Mouse (Mus musculus): ENCODE results near the gene Mindy3. TPM values are rescaled to one million over a fixed set of nuclear protein-coding genes. Genes with fewer than 3 reads are reported as not detected.

Gene Mindy3
- 9.8 and 13.9 TPM in 2 replicates for polyA plus RNA-seq (2012; rRNA removed)
- 15.2 and 15.7 TPM in 2 replicates for polyA plus RNA-seq (2014; fragmentation: Nextera tagmentation; extraction: Ambion mirVana)

DNA sequence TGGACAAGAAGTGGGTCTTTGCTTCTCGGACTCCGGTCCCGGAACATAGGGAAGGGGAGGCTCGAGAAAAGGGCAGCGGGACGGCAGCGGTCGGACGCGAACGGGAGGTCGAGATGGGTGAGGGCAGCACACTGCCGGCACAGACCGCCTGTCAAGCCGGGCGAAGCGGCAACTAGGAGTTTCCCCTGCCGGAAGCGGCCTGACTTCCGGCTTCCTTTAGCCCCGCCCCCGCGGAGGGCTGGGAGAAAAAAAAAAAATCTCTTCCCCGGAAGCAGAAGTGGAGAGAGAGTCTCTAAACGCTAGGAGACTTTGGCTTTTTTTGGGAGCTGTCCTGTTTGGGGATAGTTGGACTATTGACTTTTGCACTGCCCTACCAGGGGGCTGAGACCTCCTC lies at the start of gene Mindy3:
Mindy3 (minus strand) TSS at position 209 of the 394 bp plus-strand sequence.
- no peak for TF ChIP-seq EP300 (IDR thresholded peaks at IDR 0.05; ENCODE audit: low read depth)
- no peak for TF ChIP-seq CTCF (IDR thresholded peaks at IDR 0.05; ENCODE audit: low read depth)
- H3K9me3 ChIP-seq (ENCODE audit: control insufficient read depth, low read length): no peaks in the 10 kb centered on the region
- H3K27ac ChIP-seq: peak within 1 kb of the TSS; percentile 23
- peak; percentile 67 to 77 (median 71) for DNase-seq (ENCODE audit: low read depth in 3 of 3, low spot score in 3 of 3)
- peak; percentile 83 for ATAC-seq (ENCODE audit: insufficient read depth)
- no peaks in the 10 kb centered on the region for H3K36me3 ChIP-seq (replicated peaks; ENCODE audit: control insufficient read depth, insufficient read depth, low read depth)
- H3K4me3 ChIP-seq (ENCODE audit: insufficient read depth in 1 of 2, low read depth in 2 of 2, low read length in 2 of 2): peak within 1 kb of the TSS; percentile 77 to 95
- peak within 1 kb of the TSS; percentile 85 for H3K9ac ChIP-seq (replicated peaks)
- no peaks in the 10 kb centered on the region for H3K27me3 ChIP-seq (ENCODE audit: control insufficient read depth, insufficient read depth, low read length)
- H3K4me1 ChIP-seq (replicated peaks; ENCODE audit: control insufficient read depth in 2 of 2, insufficient read depth in 2 of 2, low read length in 1 of 2): peaks cover 8 to 15% of the 10 kb centered on the region in 2 experiments
- 0% methylated on average over 25 of the region's 25 CpGs for WGBS (ENCODE audit: insufficient replicate concordance)
- peak within 1 kb of the TSS; percentile 80 for H3K4me2 ChIP-seq (ENCODE audit: low read depth)

DNA sequence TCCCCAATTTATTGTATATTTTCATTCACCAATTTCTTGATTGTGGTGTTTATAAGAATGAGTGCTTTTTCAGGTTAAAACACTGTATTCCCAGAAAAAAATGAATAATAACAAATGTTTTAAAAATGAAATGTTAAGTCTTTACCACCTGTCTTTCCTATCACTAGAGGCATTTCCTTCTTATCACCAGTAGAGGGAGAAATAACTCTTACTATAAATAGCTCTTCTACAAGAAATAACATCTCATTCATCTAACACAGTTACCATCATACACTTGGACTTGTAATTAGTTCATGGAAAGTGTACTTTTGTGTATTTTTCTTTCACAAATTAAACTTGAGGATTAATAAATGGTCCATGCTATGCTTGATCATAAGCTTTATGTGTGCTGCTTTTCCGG lies 40.5 kb upstream of the Mindy3 start:
- no peak overlapping the region for H3K27ac ChIP-seq
- WGBS (ENCODE audit: insufficient replicate concordance): 74% methylated on average over 1 of the region's 1 CpGs
- H3K4me3 ChIP-seq (ENCODE audit: insufficient read depth in 1 of 2, low read depth in 2 of 2, low read length in 2 of 2): no peak overlapping the region
- H3K4me1 ChIP-seq (replicated peaks; ENCODE audit: control insufficient read depth in 2 of 2, insufficient read depth in 2 of 2, low read length in 1 of 2): no peaks in the 10 kb centered on the region
- ATAC-seq (ENCODE audit: insufficient read depth): no peak
- no peak overlapping the region for H3K9ac ChIP-seq (replicated peaks)
- H3K36me3 ChIP-seq (replicated peaks; ENCODE audit: control insufficient read depth, insufficient read depth, low read depth): no peaks in the 10 kb centered on the region
- H3K27me3 ChIP-seq (ENCODE audit: control insufficient read depth, insufficient read depth, low read length): no peaks in the 10 kb centered on the region
- no peak for TF ChIP-seq EP300 (IDR thresholded peaks at IDR 0.05; ENCODE audit: low read depth)
- no peak for TF ChIP-seq CTCF (IDR thresholded peaks at IDR 0.05; ENCODE audit: low read depth)
- DNase-seq (ENCODE audit: low read depth in 3 of 3, low spot score in 3 of 3): no peak
- no peaks in the 10 kb centered on the region for H3K9me3 ChIP-seq (ENCODE audit: control insufficient read depth, low read length)
- H3K4me2 ChIP-seq (ENCODE audit: low read depth): no peak overlapping the region

DNA sequence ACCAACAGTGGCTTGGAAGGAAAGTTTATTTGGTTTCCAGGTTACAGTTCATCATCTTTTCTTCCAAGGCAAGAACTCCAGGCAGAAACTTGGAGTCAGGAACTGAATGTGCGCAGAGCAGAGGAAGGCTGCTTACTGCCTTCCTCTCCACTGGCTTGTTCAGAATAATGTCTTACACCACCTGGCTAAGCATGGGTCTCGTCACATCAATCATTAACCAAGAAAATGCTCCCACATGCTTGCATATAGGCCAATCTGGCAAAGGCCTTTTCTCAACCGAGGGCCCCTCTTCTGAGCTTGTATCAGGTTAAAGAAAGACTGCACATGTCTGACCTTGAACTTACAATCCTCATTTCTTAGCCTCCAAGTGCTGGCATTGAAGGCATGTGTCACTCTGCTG lies 30.8 kb upstream of the Mindy3 start:
- Histone ChIP-seq H3K4me1 (replicated peaks; ENCODE audit: control insufficient read depth in 2 of 2, insufficient read depth in 2 of 2, low read length in 1 of 2) (no peaks in the 10 kb centered on the region), H3K27me3 (ENCODE audit: control insufficient read depth, insufficient read depth, low read length) (no peaks in the 10 kb centered on the region), H3K36me3 (replicated peaks; ENCODE audit: control insufficient read depth, insufficient read depth, low read depth) (no peaks in the 10 kb centered on the region), H3K4me3 (ENCODE audit: insufficient read depth in 1 of 2, low read depth in 2 of 2, low read length in 2 of 2) (no peak overlapping the region), H3K4me2 (ENCODE audit: low read depth) (no peak overlapping the region), H3K9ac (replicated peaks) (no peak overlapping the region), H3K9me3 (ENCODE audit: control insufficient read depth, low read length) (no peaks in the 10 kb centered on the region), H3K27ac (no peak overlapping the region)
- WGBS (ENCODE audit: insufficient replicate concordance): 65% methylated on average over 3 of the region's 3 CpGs
- TF ChIP-seq CTCF (IDR thresholded peaks at IDR 0.05; ENCODE audit: low read depth) (no peak), EP300 (IDR thresholded peaks at IDR 0.05; ENCODE audit: low read depth) (no peak)
- ATAC-seq (ENCODE audit: insufficient read depth) (no peak), DNase-seq (ENCODE audit: low read depth in 3 of 3, low spot score in 3 of 3) (no peak)

DNA sequence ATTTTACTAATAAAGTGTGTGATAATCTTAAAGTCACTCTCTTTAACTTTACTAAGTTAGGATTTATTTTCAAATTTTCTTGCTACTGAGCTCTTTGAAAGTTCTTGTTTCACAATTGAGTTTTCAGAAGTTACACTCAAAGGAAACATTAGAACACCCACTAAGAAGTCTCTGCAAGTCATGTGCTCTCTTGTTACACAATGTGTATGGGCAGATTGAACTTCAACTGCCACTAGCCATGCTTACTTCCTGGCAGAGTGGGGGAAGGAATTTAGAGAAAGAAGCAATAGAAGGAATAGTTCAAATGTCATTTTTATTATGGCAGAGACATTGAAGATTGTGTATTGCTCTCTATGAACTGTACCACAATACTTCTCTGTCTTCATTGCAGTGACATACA lies 20.9 kb upstream of the Mindy3 start:
- TF ChIP-seq EP300 (IDR thresholded peaks at IDR 0.05; ENCODE audit: low read depth) (no peak), CTCF (IDR thresholded peaks at IDR 0.05; ENCODE audit: low read depth) (no peak)
- Histone ChIP-seq H3K9me3 (ENCODE audit: control insufficient read depth, low read length) (no peaks in the 10 kb centered on the region), H3K9ac (replicated peaks) (no peak overlapping the region), H3K4me2 (ENCODE audit: low read depth) (no peak overlapping the region), H3K4me3 (ENCODE audit: insufficient read depth in 1 of 2, low read depth in 2 of 2, low read length in 2 of 2) (no peak overlapping the region), H3K4me1 (replicated peaks; ENCODE audit: control insufficient read depth in 2 of 2, insufficient read depth in 2 of 2, low read length in 1 of 2) (no peaks in the 10 kb centered on the region), H3K27me3 (ENCODE audit: control insufficient read depth, insufficient read depth, low read length) (no peaks in the 10 kb centered on the region), H3K27ac (no peak overlapping the region), H3K36me3 (replicated peaks; ENCODE audit: control insufficient read depth, insufficient read depth, low read depth) (no peaks in the 10 kb centered on the region)
- DNase-seq (ENCODE audit: low read depth in 3 of 3, low spot score in 3 of 3) (no peak), ATAC-seq (ENCODE audit: insufficient read depth) (no peak)

DNA sequence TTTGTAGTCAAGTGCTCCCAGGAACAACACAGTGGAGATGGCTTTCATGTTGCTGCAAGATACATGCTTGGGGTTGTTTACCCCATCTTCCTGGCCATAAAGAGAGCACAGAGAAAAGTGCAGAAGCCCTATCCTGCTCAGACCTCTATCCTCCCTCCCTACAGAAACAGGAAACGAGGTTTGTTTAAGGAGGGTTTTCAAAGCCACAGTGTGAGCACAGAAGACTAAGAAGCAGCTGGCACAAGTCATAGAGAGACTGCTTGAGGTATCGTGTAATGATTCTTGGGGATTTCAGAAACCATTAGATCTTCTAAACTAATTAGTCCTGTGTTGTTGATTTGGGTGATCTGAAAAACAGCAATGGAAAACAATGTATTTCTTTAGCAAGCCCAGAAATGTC lies 20.3 kb upstream of the Mindy3 start:
- Histone ChIP-seq H3K27me3 (ENCODE audit: control insufficient read depth, insufficient read depth, low read length) (no peaks in the 10 kb centered on the region), H3K4me2 (ENCODE audit: low read depth) (no peak overlapping the region), H3K9me3 (ENCODE audit: control insufficient read depth, low read length) (no peaks in the 10 kb centered on the region), H3K36me3 (replicated peaks; ENCODE audit: control insufficient read depth, insufficient read depth, low read depth) (no peaks in the 10 kb centered on the region), H3K27ac (no peak overlapping the region), H3K9ac (replicated peaks) (no peak overlapping the region), H3K4me3 (ENCODE audit: insufficient read depth in 1 of 2, low read depth in 2 of 2, low read length in 2 of 2) (no peak overlapping the region), H3K4me1 (replicated peaks; ENCODE audit: control insufficient read depth in 2 of 2, insufficient read depth in 2 of 2, low read length in 1 of 2) (no peaks in the 10 kb centered on the region)
- ATAC-seq (ENCODE audit: insufficient read depth) (no peak), DNase-seq (ENCODE audit: low read depth in 3 of 3, low spot score in 3 of 3) (no peak)
- TF ChIP-seq CTCF (IDR thresholded peaks at IDR 0.05; ENCODE audit: low read depth): no peak
- no peak for TF ChIP-seq EP300 (IDR thresholded peaks at IDR 0.05; ENCODE audit: low read depth)
- WGBS (ENCODE audit: insufficient replicate concordance): 14% methylated on average over 2 of the region's 2 CpGs

All from liver, embryonic 14.5 days (tissue).